Mouse (Mus musculus): ENCODE measurements around the gene Pagr1b. TPM values are rescaled to one million over a fixed set of nuclear protein-coding genes. Genes with fewer than 3 reads are reported as not detected.

Pagr1b gene
- 9.4 TPM in 1 of 2 replicates, not detected in the other for polyA plus RNA-seq (2012)

GRCm38 (mm10) chr7:127016481-127016485 lies at the start of gene Pagr1b:
Gene Pagr1b, minus strand, starts transcription at chr7:127016484.

GRCm38 (mm10) chr7:127041851-127042672 lies 25.8 kb upstream of the Pagr1b start, which contains the start of gene Kif22:
Gene Kif22, minus strand, starts transcription at chr7:127042471.

GRCm38 (mm10) chr7:127026984-127027726 lies 10.9 kb upstream of the Pagr1b start, which contains the start of gene Maz:
Gene Maz, minus strand, starts transcription at chr7:127027037.

GRCm38 (mm10) chr7:127020901-127021562 lies 4.7 kb upstream of the Pagr1b start, which contains the start of the genes Gm42742 and Prrt2:
Gene Gm42742, minus strand, starts transcription at chr7:127021097.
Gene Prrt2, minus strand, starts transcription at chr7:127021211.

GRCm38 (mm10) chr7:127016971-127017949 lies 976 bp upstream of the Pagr1b start, which contains the start of gene Pagr1a:
Gene Pagr1a, minus strand, starts transcription at chr7:127017352.

GRCm38 (mm10) chr7:127014320-127014719 lies 2.0 kb downstream of the Pagr1b start, which contains the start of gene Mvp:
Gene Mvp, minus strand, starts transcription at chr7:127014621.

GRCm38 (mm10) chr7:126975950-126976866 lies 40.1 kb downstream of the Pagr1b start, which contains the start of gene Cdiptos:
Gene Cdiptos, minus strand, starts transcription at chr7:126976098.

GRCm38 (mm10) chr7:126975893-126975949 lies 40.6 kb downstream of the Pagr1b start, which contains the start of gene Cdipt:
Gene Cdipt, plus strand, starts transcription at chr7:126975914.

Other genes starting within 250 kb of the Pagr1b start
- 159 and 169 TPM in 2 replicates for gene Ypel3, start 239.5 kb downstream of the Pagr1b start, polyA plus RNA-seq (2012)
- gene Tbx6, start 235.0 kb downstream of the Pagr1b start, polyA plus RNA-seq (2012), result 1.5 and 2.0 TPM in 2 replicates
- gene Ppp4c, start 224.0 kb downstream of the Pagr1b start, polyA plus RNA-seq (2012), result 163 and 164 TPM in 2 replicates
- 0.24 and 0.80 TPM in 2 replicates for gene Fam57b, start 218.8 kb downstream of the Pagr1b start, polyA plus RNA-seq (2012)
- gene 4930451I11Rik, start 184.8 kb downstream of the Pagr1b start, polyA plus RNA-seq (2012), result not detected in 2 replicates
- gene Doc2a, start 169.1 kb downstream of the Pagr1b start, polyA plus RNA-seq (2012), result 0.03 TPM in 1 of 2 replicates, not detected in the other
- gene Hirip3, start 154.5 kb downstream of the Pagr1b start, polyA plus RNA-seq (2012), result 162 and 272 TPM in 2 replicates
- gene Ino80e, start 154.1 kb downstream of the Pagr1b start, polyA plus RNA-seq (2012), result 655 and 810 TPM in 2 replicates
- 176 and 182 TPM in 2 replicates for gene Taok2, start 131.8 kb downstream of the Pagr1b start, polyA plus RNA-seq (2012)
- gene Tmem219, start 93.6 kb downstream of the Pagr1b start, polyA plus RNA-seq (2012), result 46.0 and 48.8 TPM in 2 replicates
- 24.7 and 27.7 TPM in 2 replicates for gene Kctd13, start 87.6 kb downstream of the Pagr1b start, polyA plus RNA-seq (2012)
- gene Asphd1, start 66.9 kb downstream of the Pagr1b start, polyA plus RNA-seq (2012), result 0.35 TPM in 1 of 2 replicates, not detected in the other
- 1.5 and 2.1 TPM in 2 replicates for gene Sez6l2, start 65.9 kb downstream of the Pagr1b start, polyA plus RNA-seq (2012)
- 127 and 143 TPM in 2 replicates for gene Cdipt, start 40.6 kb downstream of the Pagr1b start, polyA plus RNA-seq (2012)
- 0.74 and 0.75 TPM in 2 replicates for gene Cdiptos, start 40.4 kb downstream of the Pagr1b start, polyA plus RNA-seq (2012)
- gene Mvp, start 1.9 kb downstream of the Pagr1b start, polyA plus RNA-seq (2012), result 25.1 and 28.0 TPM in 2 replicates
- gene Pagr1a, start 868 bp upstream of the Pagr1b start, polyA plus RNA-seq (2012), result 67.0 and 68.3 TPM in 2 replicates
- 146 and 149 TPM in 2 replicates for gene Gm42742, start 4.6 kb upstream of the Pagr1b start, polyA plus RNA-seq (2012)
- 0.61 and 0.66 TPM in 2 replicates for gene Prrt2, start 4.7 kb upstream of the Pagr1b start, polyA plus RNA-seq (2012)
- 845 and 941 TPM in 2 replicates for gene Maz, start 10.6 kb upstream of the Pagr1b start, polyA plus RNA-seq (2012)
- 29.9 and 30.8 TPM in 2 replicates for gene Kif22, start 26.0 kb upstream of the Pagr1b start, polyA plus RNA-seq (2012)
- 0.86 and 0.89 TPM in 2 replicates for gene Zg16, start 70.8 kb upstream of the Pagr1b start, polyA plus RNA-seq (2012)
- gene AI467606, start 74.9 kb upstream of the Pagr1b start, polyA plus RNA-seq (2012), result 106 and 120 TPM in 2 replicates
- gene Qprt, start 105.7 kb upstream of the Pagr1b start, polyA plus RNA-seq (2012), result 1.9 and 3.5 TPM in 2 replicates
- 137 and 157 TPM in 2 replicates for gene Spn, start 121.3 kb upstream of the Pagr1b start, polyA plus RNA-seq (2012)
- 56.3 and 72.8 TPM in 2 replicates for gene Cd2bp2, start 179.6 kb upstream of the Pagr1b start, polyA plus RNA-seq (2012)
- 65.6 and 68.1 TPM in 2 replicates for gene Tbc1d10b, start 192.0 kb upstream of the Pagr1b start, polyA plus RNA-seq (2012)
- 1.6 and 3.1 TPM in 2 replicates for gene Mylpf, start 192.4 kb upstream of the Pagr1b start, polyA plus RNA-seq (2012)
- 21.1 and 24.7 TPM in 2 replicates for gene Zfp553, start 216.6 kb upstream of the Pagr1b start, polyA plus RNA-seq (2012)
- gene Sept1, start 216.6 kb upstream of the Pagr1b start, polyA plus RNA-seq (2012), result 148 and 225 TPM in 2 replicates
- gene Zfp771, start 227.8 kb upstream of the Pagr1b start, polyA plus RNA-seq (2012), result 82.3 and 89.5 TPM in 2 replicates
- 154 and 169 TPM in 2 replicates for gene Dctpp1, start 244.2 kb upstream of the Pagr1b start, polyA plus RNA-seq (2012)